Mouse (Mus musculus) embryonic stem cell, embryonic (primary cell): ENCODE data around the gene Orai2.

Experiments used
- CTCF ChIA-PET, 4 experiments: fragments of 300-600 bp in 2 of 4; fragments of 350-600 bp in 2 of 4; sonication (Branson Sonifier 250); formaldehyde crosslinking; loops; one replicate each; lab custom pipeline; 2022; ENCODE audit warnings: inconsistent platforms in 2 of 4; lab: Charles Lee
- POLR2A ChIA-PET, 4 experiments: fragments of 300-600 bp in 2 of 4; fragments of 350-600 bp in 2 of 4; sonication (Branson Sonifier 250); formaldehyde crosslinking; loops; one replicate each; lab custom pipeline; 2022; ENCODE audit warnings: antibody characterized with exemption in 4 of 4, inconsistent platforms in 1 of 4; lab: Charles Lee

Orai2 gene

DNA sequence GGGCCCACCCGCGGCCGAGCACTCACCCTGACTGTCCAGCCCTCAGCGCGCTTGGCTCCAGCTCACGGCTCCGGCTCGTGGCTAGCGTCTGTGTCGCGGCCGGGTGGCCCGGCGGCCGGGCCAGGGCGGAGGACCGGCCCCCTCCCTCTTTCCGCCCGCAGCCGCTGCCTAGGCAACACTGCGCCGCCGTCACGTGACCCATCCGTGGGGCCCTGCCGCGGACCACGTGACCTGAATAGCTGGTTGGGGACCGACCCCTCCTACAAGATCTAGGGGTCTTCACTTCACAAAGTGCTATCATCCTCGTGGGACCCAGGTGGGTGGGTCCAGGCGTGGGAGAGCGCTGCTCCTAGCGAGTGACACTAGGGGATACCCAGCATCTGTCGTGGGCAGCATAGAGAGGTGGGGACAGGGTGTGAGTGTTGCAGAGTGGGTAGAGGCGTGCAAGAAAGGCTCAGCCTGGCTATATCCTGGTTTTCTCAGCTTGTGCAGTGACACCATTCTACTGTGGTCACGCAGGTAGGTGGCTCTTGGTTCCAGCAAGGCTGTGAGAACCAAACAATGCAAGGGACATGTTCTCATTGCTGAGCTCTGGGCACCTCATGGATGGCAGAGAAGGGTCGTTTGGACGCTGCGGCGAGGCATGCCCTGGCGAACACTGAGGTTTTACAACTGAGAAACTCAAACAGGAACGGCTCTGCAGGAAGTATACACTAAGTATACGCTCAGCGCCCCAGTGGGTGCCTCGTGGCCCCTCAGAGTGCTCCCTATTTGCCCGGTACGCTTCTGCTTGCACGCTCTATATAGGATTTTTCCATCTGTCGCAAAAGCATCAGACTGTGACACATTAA lies at the start of gene Orai2:
Gene Orai2, minus strand, starts transcription at position 202 of the 851 bp plus-strand sequence.
- POLR2A ChIA-PET, result interaction anchor here in 3 of 4 experiments (0.7 to 2.2 kb wide), 11 partner anchors 11 to 397 kb away, joined by 3 to 7 read pairs (median 3); partner anchors contain the start of genes Cux1 (in 1 of the 3) and Prkrip1 (in 1 of the 3)
- CTCF ChIA-PET, result interaction anchor here (0.6 to 1.5 kb wide), 13 partner anchors 13 to 758 kb away, joined by 3 to 10 read pairs (median 3); partner anchors contain the start of gene Polr2j (in 1 of the 4)

DNA sequence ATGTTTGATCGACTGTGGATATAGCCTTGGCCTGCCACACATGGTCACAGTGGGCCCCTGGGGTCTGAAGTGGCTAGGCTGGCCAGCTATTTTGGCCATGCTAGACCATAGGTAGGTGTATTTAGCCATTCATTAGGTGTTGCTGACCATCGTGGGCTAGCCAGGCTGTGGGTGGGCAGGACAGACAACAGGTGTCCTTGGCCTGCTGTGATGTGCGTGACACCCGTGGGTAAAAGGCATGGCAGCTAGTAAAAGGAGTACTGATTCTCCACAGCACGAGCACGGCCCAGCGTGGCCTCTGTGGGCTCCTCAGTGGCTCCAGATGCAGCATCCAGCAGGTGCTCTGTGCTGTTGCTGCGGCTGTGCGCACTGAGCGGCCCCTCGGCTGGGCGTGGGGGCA lies 48.1 kb upstream of the Orai2 start:
- ChIA-PET CTCF (interaction anchor here in 1 of 4 experiments (0.8 to 2.2 kb wide), 3 partner anchors 17 to 34 kb away, joined by 3 to 8 read pairs (median 3); no protein-coding TSS in a partner anchor), POLR2A (interaction anchor here in 1 of 4 experiments (0.8 to 1.5 kb wide), 3 partner anchors 10 to 28 kb away, joined by 3 to 4 read pairs (median 3); partner anchors contain the start of gene Sh2b2)

DNA sequence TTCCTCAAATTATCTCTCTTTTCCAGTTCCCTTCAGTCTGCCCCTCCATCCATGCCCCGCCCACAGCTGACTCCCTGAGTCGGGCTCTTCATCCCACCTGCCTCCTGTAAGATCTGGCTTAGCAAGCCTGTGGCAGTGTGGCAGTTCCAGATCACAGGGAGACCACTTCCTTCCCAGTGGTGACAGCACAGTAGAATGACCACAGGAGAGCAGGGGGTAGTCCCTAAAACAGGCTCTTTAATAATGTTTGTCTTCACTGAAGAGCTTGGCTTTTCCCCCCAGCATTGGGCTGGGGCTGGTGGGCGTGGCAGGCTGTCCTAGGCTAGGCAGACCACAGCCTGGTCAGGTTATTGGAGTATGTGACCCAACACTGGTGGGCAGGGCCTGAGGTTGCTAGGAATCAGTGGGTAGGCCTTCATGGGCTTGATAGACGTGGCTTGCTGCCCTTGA lies 47.4 kb upstream of the Orai2 start:
- POLR2A ChIA-PET, result interaction anchor here in 2 of 4 experiments (0.8 to 1.5 kb wide), 5 partner anchors 9 to 28 kb away, joined by 3 to 4 read pairs (median 4); partner anchors contain the start of gene Sh2b2 (in 1 of the 2)
- CTCF ChIA-PET, result interaction anchor here in 3 of 4 experiments (0.5 to 2.2 kb wide), 5 partner anchors 15 to 35 kb away, joined by 3 to 8 read pairs (median 4); no protein-coding TSS in a partner anchor

- ChIA-PET CTCF (interaction anchor here (0.5 to 2.2 kb wide), 5 partner anchors 15 to 560 kb away, joined by 4 to 14 read pairs (median 7); no protein-coding TSS in a partner anchor), POLR2A (interaction anchor here in 3 of 4 experiments (0.5 to 1.6 kb wide), 7 partner anchors 16 to 36 kb away, joined by 3 to 5 read pairs (median 4); partner anchors contain the start of genes Prkrip1 (in 1 of the 3) and Sh2b2 (in 1 of the 3))
Measured at GRCm38 (mm10) chr5:136217004-136217665, 46.6 kb upstream of the Orai2 start.

GRCm38 (mm10) chr5:136215958-136216357 lies 45.4 kb upstream of the Orai2 start:
- ChIA-PET CTCF (interaction anchor here (0.6 to 1.7 kb wide), 9 partner anchors 15 to 628 kb away, joined by 3 to 6 read pairs (median 4); no protein-coding TSS in a partner anchor), POLR2A (interaction anchor here in 1 of 4 experiments (1.1 to 1.6 kb wide), 2 partner anchors 17 to 37 kb away, joined by 4 read pairs; partner anchors contain the start of gene Prkrip1)

DNA sequence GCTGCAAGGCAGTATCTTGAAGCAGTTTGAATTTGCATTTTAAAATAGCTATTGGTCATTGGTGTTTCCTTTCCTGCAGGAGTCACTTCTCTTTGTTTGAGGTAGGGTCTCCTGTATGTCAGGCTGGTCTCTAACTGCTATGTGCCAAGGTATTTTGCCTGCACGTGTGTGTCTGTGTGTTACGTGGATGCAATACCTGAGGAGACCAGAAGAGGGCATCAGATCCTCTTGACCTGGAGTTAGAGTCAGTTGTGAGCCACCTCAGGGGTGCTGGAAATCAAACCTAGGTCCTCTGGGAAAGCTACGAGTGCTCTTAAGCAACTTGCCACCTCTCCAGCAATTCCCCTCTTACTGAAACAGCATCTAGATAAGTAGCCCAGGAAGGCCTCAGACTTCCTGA lies 44.7 kb upstream of the Orai2 start:
- CTCF ChIA-PET, result interaction anchor here in 2 of 4 experiments (0.6 to 1.7 kb wide), 6 partner anchors 15 to 487 kb away, joined by 3 to 11 read pairs (median 4); no protein-coding TSS in a partner anchor

DNA sequence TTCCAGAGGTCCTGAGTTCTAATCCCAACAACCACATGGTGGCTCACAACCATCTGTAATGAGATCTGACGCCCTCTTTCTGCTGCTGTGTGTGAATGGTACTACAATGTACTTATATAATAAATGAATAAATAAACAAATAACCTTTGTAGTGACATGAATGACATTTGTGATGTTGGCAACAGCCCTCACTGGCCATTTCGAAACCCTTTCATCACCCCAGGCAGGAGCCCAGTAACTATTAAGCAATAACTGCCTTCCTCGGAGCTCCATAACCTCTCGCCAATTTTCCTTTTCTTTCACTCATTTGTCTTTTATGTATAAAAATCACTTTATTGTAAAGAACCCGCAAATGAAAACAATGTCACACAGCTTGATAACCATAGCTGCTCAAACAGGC lies 43.2 kb upstream of the Orai2 start:
- POLR2A ChIA-PET, result no interaction called here
- CTCF ChIA-PET, result interaction anchor here in 1 of 4 experiments (1.0 kb wide), 1 partner anchor 39 kb away, joined by 3 read pairs; no protein-coding TSS in a partner anchor

More for the DNA sequence above, 44.7 kb upstream of the Orai2 start:
- POLR2A ChIA-PET, result interaction anchor here in 1 of 4 experiments (0.7 to 1.3 kb wide), 5 partner anchors 23 to 1540 kb away, joined by 3 to 4 read pairs (median 3); no protein-coding TSS in a partner anchor

DNA sequence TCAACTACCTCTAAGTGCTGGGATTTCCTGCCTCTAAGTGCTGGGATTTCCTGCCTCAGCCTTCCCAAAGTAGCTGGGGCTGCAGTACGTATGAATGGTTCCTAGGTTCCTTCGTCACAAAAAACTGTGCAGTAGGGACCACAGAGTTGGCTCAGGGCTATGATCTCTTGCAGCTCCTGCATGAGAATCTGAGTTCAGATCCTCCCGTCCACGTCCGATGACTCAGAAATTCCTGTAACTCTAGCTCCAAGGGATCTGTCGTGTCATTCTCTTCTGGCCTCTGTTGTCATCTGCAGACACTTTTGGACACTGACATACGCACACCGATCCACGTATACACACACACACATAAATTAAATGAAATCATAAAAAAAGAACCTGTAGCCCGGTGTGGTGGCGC lies 42.2 kb upstream of the Orai2 start:
- CTCF ChIA-PET, result interaction anchor here in 1 of 4 experiments (0.9 kb wide), 1 partner anchor 40 kb away, joined by 4 read pairs; no protein-coding TSS in a partner anchor
- POLR2A ChIA-PET, result interaction anchor here in 1 of 4 experiments (0.6 kb wide), 1 partner anchor 118 kb away, joined by 4 read pairs; no protein-coding TSS in a partner anchor

DNA sequence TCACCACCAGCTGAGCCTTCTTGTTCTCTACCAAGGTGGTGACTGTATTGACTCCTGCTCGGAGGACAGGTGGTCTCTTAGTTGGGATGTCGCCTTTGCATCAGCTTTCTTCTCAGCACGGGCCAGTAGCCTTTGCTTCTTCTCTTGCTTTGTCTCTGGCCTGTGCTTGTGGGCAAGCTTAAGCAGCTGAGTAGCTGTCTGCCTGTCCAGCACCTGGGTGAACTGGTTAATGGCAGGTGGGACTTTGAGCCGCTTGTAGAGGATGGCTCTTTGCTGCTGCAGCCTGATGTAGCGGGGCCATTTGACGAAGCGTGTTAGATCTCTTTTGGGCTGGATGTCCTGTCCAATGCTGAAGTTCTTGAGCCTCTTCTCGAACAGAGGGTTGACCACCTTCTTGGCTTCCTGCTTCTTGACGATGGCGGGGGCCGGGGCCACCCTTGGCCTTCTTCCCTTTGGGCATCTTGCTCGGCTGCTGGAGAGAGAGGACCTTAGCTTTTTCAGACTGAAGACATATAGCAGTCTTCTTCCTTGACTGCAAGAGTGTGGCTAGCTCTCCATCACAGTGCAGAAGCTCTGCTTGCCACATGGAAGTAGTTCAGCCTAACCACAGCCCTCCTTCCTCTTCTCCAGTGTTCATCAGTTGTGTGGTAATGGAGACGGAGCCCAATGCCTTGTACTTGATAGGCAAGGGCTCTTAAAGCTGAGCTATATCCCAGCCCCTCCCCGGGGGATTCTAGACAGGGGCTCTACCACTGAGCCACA lies 41.0 kb upstream of the Orai2 start:
- ChIA-PET POLR2A (interaction anchor here in 1 of 4 experiments (0.7 to 2.2 kb wide), 4 partner anchors 9 to 43 kb away, joined by 3 to 7 read pairs (median 3); partner anchors contain the start of gene Prkrip1), CTCF (interaction anchor here in 3 of 4 experiments (0.6 to 1.5 kb wide), 4 partner anchors 10 to 41 kb away, joined by 3 to 4 read pairs (median 3); no protein-coding TSS in a partner anchor)

DNA sequence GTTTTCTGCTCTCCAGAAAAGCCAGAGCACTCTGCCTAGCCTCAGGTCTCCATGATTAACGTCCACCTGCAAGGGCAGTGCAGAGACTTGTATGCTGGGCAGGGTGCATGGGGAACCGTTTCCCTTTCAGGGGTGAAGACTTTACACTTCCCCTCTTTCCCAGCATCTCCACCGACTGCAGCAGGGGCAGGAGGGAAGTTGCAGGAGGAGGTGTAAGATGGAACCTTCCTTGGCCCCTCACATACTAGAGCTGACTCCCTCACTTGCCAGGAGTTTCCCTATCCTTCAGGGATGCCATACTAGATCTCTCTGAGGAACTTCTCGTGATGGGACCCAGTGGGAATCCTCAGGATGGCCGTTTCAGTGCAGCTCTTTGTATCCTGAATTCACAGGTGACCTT lies 40.0 kb upstream of the Orai2 start:
- POLR2A ChIA-PET, result interaction anchor here in 2 of 4 experiments (0.6 to 2.2 kb wide), 2 partner anchors 11 to 12 kb away, joined by 3 to 7 read pairs; partner anchors contain the start of gene Prkrip1 (in 1 of the 2)
- CTCF ChIA-PET, result interaction anchor here in 2 of 4 experiments (0.6 to 1.5 kb wide), 4 partner anchors 9 to 573 kb away, joined by 3 to 4 read pairs (median 3); no protein-coding TSS in a partner anchor

GRCm38 (mm10) chr5:136201832-136202231 lies 31.3 kb upstream of the Orai2 start:
- ChIA-PET POLR2A (interaction anchor here in 3 of 4 experiments (0.6 to 1.2 kb wide), 5 partner anchors 10 to 291 kb away, joined by 3 to 4 read pairs (median 3); no protein-coding TSS in a partner anchor), CTCF (interaction anchor here (0.6 to 3.0 kb wide), 16 partner anchors 8 to 513 kb away, joined by 3 to 34 read pairs (median 4); no protein-coding TSS in a partner anchor)

- ChIA-PET CTCF (interaction anchor here (0.6 to 3.9 kb wide), 13 partner anchors 10 to 205 kb away, joined by 3 to 48 read pairs (median 6); partner anchors contain the start of genes Dtx2 (in 1 of the 4) and Polr2j (in 1 of the 4)), POLR2A (interaction anchor here (0.6 to 3.4 kb wide), 31 partner anchors 9 to 625 kb away, joined by 3 to 15 read pairs (median 4); partner anchors contain the start of genes Dtx2 (in 1 of the 4), Hspb1 (in 1 of the 4), Mdh2 (in 1 of the 4) and Orai2 (in 1 of the 4))
Measured at GRCm38 (mm10) chr5:136199526-136199925, 29.0 kb upstream of the Orai2 start.

DNA sequence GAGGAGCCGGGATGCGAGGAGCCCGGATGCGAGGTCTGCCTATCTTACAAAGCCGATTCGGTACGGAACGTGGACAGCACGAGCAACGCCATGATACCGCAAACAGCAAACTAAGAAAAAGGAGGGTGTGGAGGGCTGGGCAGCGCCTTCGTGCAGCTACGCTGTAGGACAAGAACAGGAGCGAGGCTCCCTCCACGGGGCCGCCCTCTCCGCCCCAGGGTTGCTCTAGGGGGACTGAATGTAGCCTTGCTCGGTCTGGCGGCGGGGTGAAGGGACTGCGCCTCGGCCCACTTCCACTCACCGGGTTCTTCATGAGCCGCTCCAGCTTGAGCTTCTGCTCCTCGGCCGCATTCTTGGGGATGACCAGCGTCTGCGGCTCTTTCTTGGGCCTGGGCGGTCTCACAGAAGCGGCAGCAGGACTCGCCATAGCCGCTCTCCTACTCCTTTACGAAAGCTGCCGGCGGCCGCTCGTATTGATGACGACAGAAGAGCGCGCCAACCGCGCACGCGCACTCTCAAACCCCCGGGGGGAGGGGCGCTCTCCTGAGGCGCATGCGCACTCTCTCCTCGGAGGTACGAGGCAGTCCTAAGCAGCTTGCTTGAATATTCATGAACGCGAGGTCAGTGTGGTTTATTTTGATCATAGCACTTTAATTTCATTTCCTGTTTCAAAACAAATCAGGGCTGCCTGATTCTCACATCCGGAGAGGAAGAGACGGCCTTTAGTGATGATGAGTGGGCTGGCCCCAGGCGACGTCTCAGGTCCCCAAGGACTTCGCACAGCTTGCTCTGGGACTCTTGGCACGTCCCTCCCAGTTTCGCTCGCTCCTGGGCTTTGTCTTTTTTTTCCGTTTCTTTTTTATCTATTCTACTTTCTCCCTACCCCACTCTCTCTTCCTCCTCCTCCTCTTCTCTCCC lies 28.2 kb upstream of the Orai2 start, which contains the start of gene Prkrip1:
Gene Prkrip1, minus strand, starts transcription at position 490 of the 918 bp plus-strand sequence.
- POLR2A ChIA-PET, result interaction anchor here in 3 of 4 experiments (0.6 to 3.4 kb wide), 43 partner anchors 8 to 626 kb away, joined by 3 to 15 read pairs (median 4); partner anchors contain the start of genes Dtx2 (in 1 of the 3), Hspb1 (in 1 of the 3), Mdh2 (in 1 of the 3) and Orai2 (in 1 of the 3)
- CTCF ChIA-PET, result interaction anchor here (0.6 to 3.9 kb wide), 17 partner anchors 9 to 703 kb away, joined by 3 to 48 read pairs (median 4); partner anchors contain the start of gene Dtx2 (in 1 of the 4)

GRCm38 (mm10) chr5:136191870-136192269 lies 21.4 kb upstream of the Orai2 start:
- CTCF ChIA-PET, result interaction anchor here (0.6 to 2.4 kb wide), 10 partner anchors 10 to 580 kb away, joined by 3 to 9 read pairs (median 4); no protein-coding TSS in a partner anchor
- POLR2A ChIA-PET, result interaction anchor here in 3 of 4 experiments (0.6 to 2.0 kb wide), 7 partner anchors 10 to 88 kb away, joined by 3 to 7 read pairs (median 4); no protein-coding TSS in a partner anchor
